Mouse (Mus musculus): ENCODE measurements around the gene Golga4. TPM values are rescaled to one million over a fixed set of nuclear protein-coding genes. Genes with fewer than 3 reads are reported as not detected.
A peak's percentile ranks its signal among the peaks of the same experiment; 100 is the strongest.

Gene Golga4
- polyA plus RNA-seq, 1 experiment from 2014 or later, result 55.1 TPM

DNA sequence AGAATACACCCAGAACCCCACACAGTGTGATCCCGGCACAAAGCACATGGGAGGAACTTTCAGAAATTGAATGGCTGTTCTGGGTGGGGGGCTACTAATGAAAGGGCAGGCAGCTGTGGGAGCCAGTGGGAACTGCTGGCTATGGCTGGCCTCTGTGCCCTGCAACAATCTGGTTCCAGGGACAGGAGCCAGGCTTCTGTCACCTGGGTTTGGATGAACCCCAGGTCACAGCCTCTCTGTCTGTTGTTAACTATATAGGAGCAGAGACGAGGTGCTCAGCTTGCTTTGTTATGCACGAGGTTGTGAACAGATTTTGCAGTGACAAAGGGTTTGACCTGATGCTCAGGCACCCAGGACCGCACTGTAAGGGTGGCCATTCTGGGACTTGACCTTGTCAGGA is 102.5 kb downstream of the Golga4 start:
- H3K4me1 ChIP-seq (ENCODE audit: insufficient read depth, low read length), result peaks cover 48% of the 10 kb centered on the region

DNA sequence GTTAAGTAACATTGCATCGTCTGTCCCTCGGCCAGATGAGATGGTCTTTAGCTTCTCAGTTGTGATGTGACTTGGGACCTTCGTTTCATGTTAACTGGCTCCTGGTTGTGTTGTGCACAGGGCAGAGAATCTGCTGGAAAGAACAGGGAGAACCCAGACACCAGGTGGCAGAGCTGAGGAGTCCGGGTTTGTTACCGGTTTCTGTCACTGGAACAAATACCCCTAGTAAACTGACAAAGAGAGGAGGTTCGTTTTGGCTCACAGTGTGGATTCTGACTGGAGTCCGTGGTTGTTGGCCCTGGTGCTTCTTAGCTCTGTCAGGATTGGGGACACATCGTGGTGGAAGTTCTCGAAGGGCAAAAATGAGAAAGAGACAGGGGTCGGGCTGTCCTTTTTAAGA is 104.0 kb downstream of the Golga4 start:
- no peak for ATAC-seq (ENCODE audit: low FRiP score, low TSS enrichment)

More for the DNA sequence above, 102.5 kb downstream of the Golga4 start:
- peak overlapping the region; percentile 78 for H3K4me3 ChIP-seq (ENCODE audit: low read length)
- 0 out of 2 replicates have a peak overlapping the region, but pooled peaks have one; percentile 30 for H3K9ac ChIP-seq (replicated peaks; ENCODE audit: low read length)
- H3K9me3 ChIP-seq (ENCODE audit: low read length), result no peaks in the 10 kb centered on the region
- H3K4me2 ChIP-seq (replicated peaks; ENCODE audit: low read depth, low read length), result peak overlapping the region; percentile 76
- no peaks in the 10 kb centered on the region for H3K27me3 ChIP-seq (ENCODE audit: insufficient read depth, low read length)
- ATAC-seq (ENCODE audit: low FRiP score, low TSS enrichment), result no peak
- H3K36me3 ChIP-seq (ENCODE audit: insufficient read depth, low read length), result no peaks in the 10 kb centered on the region
- 43% methylated on average over 4 of the region's 4 CpGs for WGBS
- peak overlapping the region; percentile 45; the same call in 1 of the 2 replicates for H3K27ac ChIP-seq (ENCODE audit: low read length)

DNA sequence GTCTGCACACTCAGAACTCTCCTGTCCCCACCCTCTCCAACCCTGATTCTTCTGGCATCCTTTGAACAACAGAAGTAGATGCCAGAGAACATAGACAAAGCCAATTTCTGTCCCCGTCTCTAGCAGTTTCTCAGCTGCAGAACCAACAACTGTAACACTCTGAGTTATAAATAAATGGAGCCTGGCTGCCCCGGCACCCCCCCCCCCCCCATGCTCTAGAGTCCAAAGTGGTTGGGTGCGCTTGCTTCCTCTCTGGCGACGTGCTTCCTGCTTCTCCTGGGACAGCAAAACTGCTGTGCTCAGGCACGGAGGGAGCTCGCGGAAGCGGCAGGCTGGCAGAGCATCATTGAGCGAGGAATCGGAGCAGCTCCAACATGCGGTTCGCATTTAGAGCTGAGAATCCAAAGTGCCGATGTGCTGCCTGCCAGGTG is 105.1 kb downstream of the Golga4 start:
- H3K36me3 ChIP-seq (ENCODE audit: insufficient read depth, low read length), result no peaks in the 10 kb centered on the region
- peak overlapping the region; percentile 15 for H3K4me3 ChIP-seq (ENCODE audit: low read length)
- peak overlapping the region; percentile 41 for H3K4me2 ChIP-seq (replicated peaks; ENCODE audit: low read depth, low read length)
- H3K4me1 ChIP-seq (ENCODE audit: insufficient read depth, low read length), result peaks cover 46% of the 10 kb centered on the region
- H3K27me3 ChIP-seq (ENCODE audit: insufficient read depth, low read length), result no peaks in the 10 kb centered on the region
- H3K9me3 ChIP-seq (ENCODE audit: low read length), result no peaks in the 10 kb centered on the region
- 0 out of 2 replicates have a peak overlapping the region, but pooled peaks have one; percentile 12 for H3K9ac ChIP-seq (replicated peaks; ENCODE audit: low read length)
- WGBS, result 26% methylated on average over 14 of the region's 14 CpGs
- H3K27ac ChIP-seq (ENCODE audit: low read length), result peak overlapping the region; percentile 35; the same call in 1 of the 2 replicates
- no peak for ATAC-seq (ENCODE audit: low FRiP score, low TSS enrichment)

More for the DNA sequence above, 104.0 kb downstream of the Golga4 start:
- Histone ChIP-seq H3K9me3 (ENCODE audit: low read length) (no peaks in the 10 kb centered on the region), H3K27me3 (ENCODE audit: insufficient read depth, low read length) (no peaks in the 10 kb centered on the region), H3K4me3 (ENCODE audit: low read length) (peak overlapping the region; percentile 24), H3K4me2 (replicated peaks; ENCODE audit: low read depth, low read length) (peak overlapping the region; percentile 35), H3K27ac (ENCODE audit: low read length) (no peak overlapping the region), H3K4me1 (ENCODE audit: insufficient read depth, low read length) (peaks cover 48% of the 10 kb centered on the region), H3K36me3 (ENCODE audit: insufficient read depth, low read length) (no peaks in the 10 kb centered on the region), H3K9ac (replicated peaks; ENCODE audit: low read length) (no peak overlapping the region; the same call in 1 of the 2 replicates)
- 39% methylated on average over 10 of the region's 10 CpGs for WGBS

DNA sequence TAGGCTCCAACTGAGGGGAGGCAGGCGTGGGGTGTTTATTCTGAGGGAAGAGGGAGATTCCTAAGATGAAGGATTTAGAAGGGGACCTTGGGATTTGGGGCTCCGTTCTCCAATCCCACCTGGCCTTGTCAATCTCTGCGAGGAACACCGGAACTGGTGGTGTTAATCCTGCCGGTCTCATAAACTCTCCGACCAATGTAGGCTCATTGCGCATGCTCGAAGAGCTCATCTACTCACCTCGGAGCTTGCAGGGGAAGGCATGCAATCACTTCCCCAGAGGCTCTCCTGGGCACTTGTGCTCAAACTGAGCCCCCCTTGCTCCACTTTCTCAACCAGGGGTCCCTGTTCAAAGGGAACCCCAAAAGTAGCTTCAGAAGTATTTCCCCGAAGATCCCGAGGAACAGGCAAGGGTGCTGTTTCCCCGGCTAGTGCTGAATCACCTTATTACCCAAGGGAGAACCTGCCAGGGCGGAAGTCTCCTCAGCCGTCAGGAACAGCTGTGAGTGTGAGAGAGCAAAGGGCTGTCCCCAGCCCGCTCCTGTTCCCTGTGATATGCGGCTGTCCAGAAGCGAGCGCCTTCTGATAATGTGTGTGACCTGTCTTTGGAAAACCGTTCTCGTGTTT is 106.0 kb downstream of the Golga4 start:
- ATAC-seq (ENCODE audit: low FRiP score, low TSS enrichment), result no peak
- Histone ChIP-seq H3K4me3 (ENCODE audit: low read length) (no peak overlapping the region), H3K9me3 (ENCODE audit: low read length) (no peaks in the 10 kb centered on the region), H3K4me1 (ENCODE audit: insufficient read depth, low read length) (peaks cover 44% of the 10 kb centered on the region), H3K36me3 (ENCODE audit: insufficient read depth, low read length) (no peaks in the 10 kb centered on the region), H3K9ac (replicated peaks; ENCODE audit: low read length) (peak overlapping the region; percentile 27; the same call in 1 of the 2 replicates), H3K27ac (ENCODE audit: low read length) (no peak overlapping the region), H3K27me3 (ENCODE audit: insufficient read depth, low read length) (no peaks in the 10 kb centered on the region), H3K4me2 (replicated peaks; ENCODE audit: low read depth, low read length) (peak overlapping the region; percentile 37)
- 41% methylated on average over 20 of the region's 20 CpGs for WGBS

DNA sequence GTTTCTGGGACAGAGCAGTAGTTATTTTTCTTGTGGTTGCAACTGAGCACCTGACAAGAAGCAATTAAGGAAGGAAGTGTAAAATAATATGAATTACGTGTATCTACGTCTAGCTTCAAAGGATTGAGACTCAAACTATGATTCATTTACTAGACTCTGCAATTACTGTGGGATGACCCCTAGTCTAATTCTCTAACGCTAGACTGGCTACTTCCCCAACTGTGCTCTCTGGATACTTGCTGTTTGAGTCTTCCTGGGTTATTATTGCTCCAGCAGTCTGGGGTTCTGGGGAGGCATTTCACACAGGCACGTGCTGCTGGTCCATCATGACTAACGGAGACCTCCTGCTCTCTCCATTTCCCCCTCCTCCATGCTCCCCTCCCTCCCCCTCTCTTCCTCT is 111.2 kb downstream of the Golga4 start:
- peaks cover 18% of the 10 kb centered on the region for H3K4me1 ChIP-seq (ENCODE audit: insufficient read depth, low read length)
- no peak overlapping the region for H3K27ac ChIP-seq (ENCODE audit: low read length)
- no peaks in the 10 kb centered on the region for H3K9me3 ChIP-seq (ENCODE audit: low read length)
- no peak overlapping the region for H3K4me3 ChIP-seq (ENCODE audit: low read length)
- ATAC-seq (ENCODE audit: low FRiP score, low TSS enrichment), result no peak
- no peak overlapping the region for H3K4me2 ChIP-seq (replicated peaks; ENCODE audit: low read depth, low read length)
- H3K27me3 ChIP-seq (ENCODE audit: insufficient read depth, low read length), result no peaks in the 10 kb centered on the region
- 31% methylated on average over 5 of the region's 5 CpGs for WGBS
- H3K36me3 ChIP-seq (ENCODE audit: insufficient read depth, low read length), result no peaks in the 10 kb centered on the region
- H3K9ac ChIP-seq (replicated peaks; ENCODE audit: low read length), result no peak overlapping the region

DNA sequence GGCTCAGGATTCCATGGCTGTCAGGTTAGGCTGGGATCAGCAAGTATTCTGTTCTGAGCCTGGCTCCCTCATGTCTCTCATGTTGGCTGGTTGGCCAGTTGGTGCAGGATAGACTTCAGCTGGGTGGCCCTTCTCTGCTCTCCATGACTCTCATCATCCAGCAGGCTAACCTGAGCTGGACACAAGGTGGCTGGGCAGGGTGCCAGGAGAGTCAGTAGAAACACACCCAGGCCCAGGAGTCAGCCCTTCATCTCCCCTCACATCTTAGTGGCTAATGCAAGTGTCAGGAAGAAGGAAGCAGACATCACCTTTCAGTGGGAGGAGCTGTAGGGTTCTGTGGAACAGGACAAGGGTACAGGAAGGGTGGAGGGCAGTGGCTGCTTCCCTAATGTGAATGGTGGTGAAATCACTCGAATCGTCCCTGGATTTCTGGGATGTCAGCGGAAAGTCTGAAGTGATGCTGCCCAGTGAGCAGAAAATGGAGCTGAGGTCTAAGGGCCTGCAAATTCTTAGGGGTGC is 112.7 kb downstream of the Golga4 start:
- H3K27ac ChIP-seq (ENCODE audit: low read length), result no peak overlapping the region
- H3K9ac ChIP-seq (replicated peaks; ENCODE audit: low read length), result no peak overlapping the region
- no peaks in the 10 kb centered on the region for H3K9me3 ChIP-seq (ENCODE audit: low read length)
- no peak overlapping the region for H3K4me2 ChIP-seq (replicated peaks; ENCODE audit: low read depth, low read length)
- no peaks in the 10 kb centered on the region for H3K27me3 ChIP-seq (ENCODE audit: insufficient read depth, low read length)
- no peaks in the 10 kb centered on the region for H3K36me3 ChIP-seq (ENCODE audit: insufficient read depth, low read length)
- H3K4me1 ChIP-seq (ENCODE audit: insufficient read depth, low read length), result peaks cover 20% of the 10 kb centered on the region
- H3K4me3 ChIP-seq (ENCODE audit: low read length), result no peak overlapping the region
- WGBS, result 71% methylated on average over 3 of the region's 3 CpGs
- ATAC-seq (ENCODE audit: low FRiP score, low TSS enrichment), result no peak

DNA sequence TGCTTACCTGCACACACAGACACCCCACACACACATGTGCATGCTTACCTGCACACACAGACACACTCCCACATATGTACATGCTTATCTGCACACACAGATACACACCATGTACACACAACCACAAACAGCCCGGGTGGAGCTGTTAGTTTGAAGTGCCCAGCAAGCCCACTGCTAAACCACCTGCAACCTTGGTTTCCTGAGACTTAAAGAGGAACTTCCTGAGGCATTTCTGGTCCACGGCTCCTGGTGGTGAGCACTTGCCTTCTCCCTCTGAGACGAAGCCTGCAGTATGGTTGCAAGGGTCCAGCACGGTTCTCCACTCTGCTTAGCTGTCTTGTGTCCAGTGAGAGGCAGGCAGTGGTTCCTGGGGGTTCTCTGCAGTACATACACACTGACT is 114.7 kb downstream of the Golga4 start:
- Histone ChIP-seq H3K4me2 (replicated peaks; ENCODE audit: low read depth, low read length) (no peak overlapping the region), H3K36me3 (ENCODE audit: insufficient read depth, low read length) (no peaks in the 10 kb centered on the region), H3K4me1 (ENCODE audit: insufficient read depth, low read length) (peaks cover 40% of the 10 kb centered on the region), H3K9ac (replicated peaks; ENCODE audit: low read length) (no peak overlapping the region), H3K27me3 (ENCODE audit: insufficient read depth, low read length) (no peaks in the 10 kb centered on the region), H3K27ac (ENCODE audit: low read length) (no peak overlapping the region), H3K9me3 (ENCODE audit: low read length) (no peaks in the 10 kb centered on the region), H3K4me3 (ENCODE audit: low read length) (no peak overlapping the region)
- ATAC-seq (ENCODE audit: low FRiP score, low TSS enrichment), result no peak
- WGBS, result 50% methylated on average over 4 of the region's 4 CpGs

DNA sequence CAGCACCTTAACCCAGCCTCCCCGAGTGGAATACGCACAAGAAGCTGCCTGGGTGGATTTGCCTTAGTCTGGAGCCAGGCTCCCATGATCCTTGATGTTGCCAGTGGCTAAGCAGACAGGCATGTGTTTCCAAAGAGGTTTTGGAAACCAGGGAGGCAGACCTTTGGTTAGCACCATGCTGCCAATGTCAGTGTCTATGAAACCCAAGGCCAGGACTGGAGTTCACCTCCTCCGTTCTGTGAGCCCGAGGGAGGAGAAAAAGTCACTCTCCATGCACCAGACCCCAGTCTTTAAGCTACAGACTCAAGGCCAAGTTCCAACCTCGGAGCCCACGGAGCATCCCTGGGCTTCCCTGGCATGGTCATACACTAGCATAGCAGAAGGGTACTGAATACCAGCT is 115.6 kb downstream of the Golga4 start:
- WGBS, result 81% methylated on average over 6 of the region's 6 CpGs
- no peak overlapping the region for H3K27ac ChIP-seq (ENCODE audit: low read length)
- ATAC-seq (ENCODE audit: low FRiP score, low TSS enrichment), result no peak
- no peak overlapping the region for H3K4me2 ChIP-seq (replicated peaks; ENCODE audit: low read depth, low read length)
- no peaks in the 10 kb centered on the region for H3K36me3 ChIP-seq (ENCODE audit: insufficient read depth, low read length)
- no peaks in the 10 kb centered on the region for H3K9me3 ChIP-seq (ENCODE audit: low read length)
- H3K4me3 ChIP-seq (ENCODE audit: low read length), result no peak overlapping the region
- H3K9ac ChIP-seq (replicated peaks; ENCODE audit: low read length), result no peak overlapping the region
- H3K4me1 ChIP-seq (ENCODE audit: insufficient read depth, low read length), result peaks cover 42% of the 10 kb centered on the region
- no peaks in the 10 kb centered on the region for H3K27me3 ChIP-seq (ENCODE audit: insufficient read depth, low read length)

DNA sequence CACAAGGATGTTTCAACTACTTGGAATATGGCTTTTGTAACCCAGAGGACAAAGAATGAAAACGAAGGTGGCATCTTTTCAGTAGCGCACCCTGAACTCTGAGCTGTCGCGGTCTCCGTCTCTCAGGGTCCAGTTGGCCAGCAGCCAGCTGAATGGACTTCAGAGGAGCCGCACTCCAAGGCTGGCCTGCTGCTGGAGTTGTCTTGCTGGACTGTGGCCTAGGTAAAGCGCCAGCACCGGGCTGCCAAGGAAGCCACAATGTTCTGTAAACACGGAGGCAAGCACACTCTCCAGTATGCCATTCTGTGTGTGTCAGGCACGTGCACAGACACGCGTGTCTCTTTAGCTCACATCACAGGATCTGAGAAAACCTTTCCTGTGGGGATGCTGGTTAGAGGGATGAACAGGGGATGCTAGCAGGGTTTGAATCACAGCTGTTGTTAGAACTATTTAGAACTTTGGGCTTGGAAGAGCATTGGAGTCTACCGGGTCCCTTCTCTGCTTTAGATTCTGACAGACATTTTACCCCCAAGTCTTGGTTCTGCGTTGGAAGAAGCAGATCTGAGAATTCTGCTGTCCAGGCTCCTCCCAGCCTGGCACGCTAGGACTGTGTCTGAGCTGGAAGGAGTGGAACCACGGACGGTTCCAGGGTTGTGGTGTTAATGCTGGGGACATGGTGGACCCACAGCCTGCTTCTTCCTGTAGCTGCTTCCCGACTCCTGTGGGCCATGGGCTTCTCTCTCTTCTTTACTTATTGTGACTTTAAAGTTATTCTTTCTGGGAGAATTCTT is 116.5 kb downstream of the Golga4 start:
- no peaks in the 10 kb centered on the region for H3K27me3 ChIP-seq (ENCODE audit: insufficient read depth, low read length)
- no peaks in the 10 kb centered on the region for H3K9me3 ChIP-seq (ENCODE audit: low read length)
- WGBS, result 75% methylated on average over 18 of the region's 18 CpGs
- H3K4me3 ChIP-seq (ENCODE audit: low read length), result no peak overlapping the region
- no peak overlapping the region for H3K9ac ChIP-seq (replicated peaks; ENCODE audit: low read length)
- H3K4me2 ChIP-seq (replicated peaks; ENCODE audit: low read depth, low read length), result no peak overlapping the region
- H3K36me3 ChIP-seq (ENCODE audit: insufficient read depth, low read length), result peaks cover 5% of the 10 kb centered on the region; the same call in 1 of the 2 replicates
- H3K4me1 ChIP-seq (ENCODE audit: insufficient read depth, low read length), result peaks cover 39% of the 10 kb centered on the region
- no peak overlapping the region for H3K27ac ChIP-seq (ENCODE audit: low read length)
- ATAC-seq (ENCODE audit: low FRiP score, low TSS enrichment), result no peak

All from kidney, embryonic 16.5 days (tissue).